Mouse (Mus musculus) stomach, postnatal 0 days (tissue): ENCODE data around the gene Pax1. TPM values are rescaled to one million over a fixed set of nuclear protein-coding genes. Genes with fewer than 3 reads are reported as not detected.
A peak's percentile ranks its signal among the peaks of the same experiment; 100 is the strongest.

Experiments used
- ATAC-seq: fragments of 200-750 bp; cut with Nextera tagmentation; 2 replicates; pipeline ENCODE4 v1.8.0; 2017; ENCODE audit not compliant: low FRiP score, low TSS enrichment
- DNase-seq: peaks from one replicate; pipeline ENCODE4 v3.0.0-alpha.2; 2016; ENCODE audit warnings: low spot score
- H3K27ac ChIP-seq: fragments of 300-500 bp; sonication (generic); replicated peaks from 2 replicates; pipeline ENCODE4 v1.5.1; 2014; ENCODE audit warnings: mild to moderate bottlenecking, control low read depth
- H3K27me3 ChIP-seq: fragments of 300-500 bp; sonication (generic); 2 replicates; pipeline ENCODE4 v1.6.1; 2014; ENCODE audit warnings: low read length; ENCODE audit not compliant: control insufficient read depth, insufficient read depth
- H3K36me3 ChIP-seq: fragments of 300-500 bp; sonication (generic); 2 replicates; pipeline ENCODE4 v1.6.1; 2014; ENCODE audit warnings: low read length, mixed read lengths; ENCODE audit not compliant: control insufficient read depth, insufficient read depth
- H3K4me1 ChIP-seq: fragments of 300-500 bp; sonication (generic); replicated peaks from 2 replicates; pipeline ENCODE4 v1.6.1; 2014; ENCODE audit warnings: antibody characterized with exemption; ENCODE audit not compliant: control insufficient read depth, insufficient read depth
- H3K4me2 ChIP-seq: fragments of 300-500 bp; sonication (generic); replicated peaks from 2 replicates; pipeline ENCODE4 v1.6.1; 2014; ENCODE audit warnings: low read depth, mild to moderate bottlenecking, control low read depth, moderate library complexity
- H3K4me3 ChIP-seq: fragments of 300-500 bp; sonication (generic); 2 replicates; pipeline ENCODE4 v1.5.1; 2014; ENCODE audit warnings: low read depth, low read length, control low read depth
- H3K9ac ChIP-seq: fragments of 300-500 bp; sonication (generic); 2 replicates; pipeline ENCODE4 v1.6.1; 2014; ENCODE audit warnings: mild to moderate bottlenecking, low read length, control low read depth, mixed read lengths
- H3K9me3 ChIP-seq: fragments of 300-500 bp; sonication (generic); 2 replicates; pipeline ENCODE4 v1.6.1; 2016; ENCODE audit warnings: low read length; ENCODE audit not compliant: control insufficient read depth
- CTCF ChIP-seq: IDR thresholded peaks from 2 replicates; pipeline ENCODE4 v1.5.1; 2016; ENCODE audit warnings: antibody characterized with exemption, low read depth, mild to moderate bottlenecking, moderate library complexity
- EP300 ChIP-seq: optimal IDR thresholded peaks from 2 replicates; pipeline ENCODE3; 2016; ENCODE audit warnings: antibody characterized with exemption
- WGBS: fragments of 180-500 bp; shearing (Covaris S2); extraction: QIAGEN DNeasy Blood & Tissue Kit; methylation state at CpG from one replicate; pipeline ENCODE4 v1.1.7; 2014; 5-methylcytosine and 5-hydroxymethylcytosine counted together
- polyA plus RNA-seq: library from polyadenylated mRNA; unstranded; fragments of >200 nt; fragmentation: Nextera tagmentation; extraction: Ambion mirVana; gene quantifications from 2 replicates; pipeline ENCODE4 v1.2.1, GENCODE M21; 2015

Gene Pax1
- polyA plus RNA-seq, 1 experiment from 2014 or later = not detected

GRCm38 (mm10) chr2:147342198-147342597 lies 19.5 kb upstream of the Pax1 start:
- Histone ChIP-seq H3K27ac (no peak overlapping the region), H3K9me3 (no peaks in the 10 kb centered on the region), H3K4me2 (no peak overlapping the region), H3K4me1 (no peaks in the 10 kb centered on the region), H3K9ac (no peak overlapping the region), H3K4me3 (no peak overlapping the region), H3K36me3 (no peaks in the 10 kb centered on the region), H3K27me3 (no peaks in the 10 kb centered on the region)
- no peak for DNase-seq
- no peak for TF ChIP-seq EP300
- peak; percentile 56 for TF ChIP-seq CTCF
- no peak for ATAC-seq
- 18% methylated on average over 2 of the region's 2 CpGs for WGBS

- H3K36me3 ChIP-seq = no peaks in the 10 kb centered on the region
- no peak overlapping the region for H3K27ac ChIP-seq
- 4% methylated on average over 4 of the region's 4 CpGs for WGBS
- H3K4me1 ChIP-seq = no peaks in the 10 kb centered on the region
- no peak for DNase-seq
- H3K27me3 ChIP-seq = peaks cover 26% of the 10 kb centered on the region
- no peaks in the 10 kb centered on the region for H3K9me3 ChIP-seq
- ATAC-seq = no peak
- TF ChIP-seq EP300 (no peak), CTCF (no peak)
- no peak overlapping the region for H3K4me2 ChIP-seq
- no peak overlapping the region for H3K9ac ChIP-seq
- H3K4me3 ChIP-seq = no peak overlapping the region
Observed at GRCm38 (mm10) chr2:147359716-147360115, 2.0 kb upstream of the Pax1 start.

GRCm38 (mm10) chr2:147360401-147360800 lies 1.3 kb upstream of the Pax1 start:
- Histone ChIP-seq H3K36me3 (no peaks in the 10 kb centered on the region), H3K27me3 (peaks cover 29% of the 10 kb centered on the region), H3K9ac (no peak overlapping the region), H3K4me2 (no peak overlapping the region), H3K4me3 (no peak overlapping the region), H3K4me1 (no peaks in the 10 kb centered on the region), H3K9me3 (no peaks in the 10 kb centered on the region), H3K27ac (no peak overlapping the region)
- TF ChIP-seq EP300 = no peak
- ATAC-seq = no peak
- no peak for DNase-seq
- 4% methylated on average over 7 of the region's 7 CpGs for WGBS

- H3K27me3 ChIP-seq = peaks cover 29% of the 10 kb centered on the region
- TF ChIP-seq CTCF (no peak), EP300 (no peak)
- H3K9ac ChIP-seq = no peak overlapping the region
- H3K4me1 ChIP-seq = no peaks in the 10 kb centered on the region
- H3K27ac ChIP-seq = no peak overlapping the region
- DNase-seq = no peak
- H3K36me3 ChIP-seq = no peaks in the 10 kb centered on the region
- no peak overlapping the region for H3K4me3 ChIP-seq
- H3K4me2 ChIP-seq = no peak overlapping the region
- H3K9me3 ChIP-seq = no peaks in the 10 kb centered on the region
- WGBS = 1% methylated on average over 5 of the region's 5 CpGs
- ATAC-seq = no peak
Observed at GRCm38 (mm10) chr2:147360856-147361255, 869 bp upstream of the Pax1 start.

DNA sequence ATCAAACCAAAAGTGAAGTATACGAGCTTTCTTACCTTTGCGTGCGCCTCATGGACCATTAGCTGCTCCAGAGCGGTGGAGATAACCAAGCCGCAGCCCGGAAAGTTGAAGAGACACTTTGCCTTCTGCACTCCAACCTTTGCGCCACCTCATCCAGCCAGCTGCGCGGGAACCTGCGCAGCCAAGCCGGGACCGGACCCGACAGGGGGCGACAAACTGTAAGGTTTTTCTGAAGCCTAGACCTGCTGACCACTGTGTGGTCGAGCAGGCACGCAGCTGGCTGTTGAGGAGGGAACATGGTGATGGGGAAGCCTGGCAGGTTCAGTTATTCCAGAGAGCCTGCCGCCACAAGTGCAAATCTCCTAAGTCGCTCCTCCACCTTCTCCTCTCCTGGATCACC lies 591 bp downstream of the Pax1 start:
- ATAC-seq = no peak
- no peaks in the 10 kb centered on the region for H3K36me3 ChIP-seq
- TF ChIP-seq CTCF (peak; percentile 67), EP300 (no peak)

DNA sequence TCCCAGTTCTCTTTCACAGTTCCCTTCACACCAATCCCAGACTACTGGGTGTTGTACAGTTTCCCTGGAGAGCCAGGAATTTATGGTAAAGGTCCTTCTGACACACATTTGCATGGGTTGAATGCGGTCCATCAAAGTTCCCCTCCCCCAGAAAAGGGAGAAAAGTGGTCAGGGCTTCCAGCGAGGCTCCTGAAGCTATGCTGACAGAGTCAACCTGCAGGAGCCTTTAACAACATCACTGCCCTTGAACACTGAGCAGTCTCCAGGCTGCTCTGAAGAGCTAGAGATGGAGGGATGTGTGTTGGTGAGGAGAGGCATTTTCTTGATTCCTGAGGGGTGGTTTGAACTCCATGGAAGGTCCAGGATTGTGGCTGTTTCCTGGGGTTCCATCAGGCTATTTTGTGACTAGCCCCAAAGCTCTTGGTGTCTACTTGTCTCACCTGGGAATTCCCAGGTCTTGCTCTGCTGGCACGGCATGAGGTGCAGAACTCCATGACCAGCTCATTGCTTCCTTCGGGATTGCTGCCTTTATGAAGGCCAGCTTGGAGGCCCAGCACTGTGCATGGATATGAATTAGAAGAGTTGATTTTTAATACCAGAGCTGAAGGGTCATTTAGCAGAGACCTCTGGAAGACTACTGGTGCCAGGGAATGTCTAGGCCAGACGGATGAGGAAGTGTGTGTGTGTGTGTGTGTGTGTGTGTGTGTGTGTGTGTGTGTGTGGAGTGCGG lies 1.8 kb downstream of the Pax1 start:
- Histone ChIP-seq H3K27ac (no peak overlapping the region), H3K4me3 (no peak overlapping the region), H3K36me3 (no peaks in the 10 kb centered on the region), H3K9ac (no peak overlapping the region), H3K4me1 (no peaks in the 10 kb centered on the region), H3K9me3 (no peaks in the 10 kb centered on the region), H3K27me3 (peaks cover 43% of the 10 kb centered on the region), H3K4me2 (no peak overlapping the region)
- TF ChIP-seq CTCF = no peak
- TF ChIP-seq EP300 = no peak
- no peak for DNase-seq
- 9% methylated on average over 6 of the region's 6 CpGs for WGBS
- no peak for ATAC-seq

More for the DNA sequence above, 591 bp downstream of the Pax1 start:
- Histone ChIP-seq H3K4me2 (no peak overlapping the region), H3K9ac (no peak overlapping the region), H3K27ac (no peak overlapping the region), H3K9me3 (no peaks in the 10 kb centered on the region), H3K4me1 (no peaks in the 10 kb centered on the region), H3K4me3 (no peak overlapping the region), H3K27me3 (peaks cover 32% of the 10 kb centered on the region)
- peak; percentile 55 for DNase-seq
- 2% methylated on average over 18 of the region's 18 CpGs for WGBS
